Mouse (Mus musculus) liver, adult 10 weeks (tissue): Measurements from ENCODE around the gene Ptprt. TPM values are rescaled to one million over a fixed set of nuclear protein-coding genes. Genes with fewer than 3 reads are reported as not detected.

ENCODE experiments used
- polyA plus RNA-seq: library from polyadenylated mRNA; stranded (reverse); fragments of 350-450 nt; fragmentation: Illumina TruSeq; extraction: RNeasy Lipid Tissue Mini Kit (QIAGEN cat#74804); gene quantifications from one replicate; pipeline ENCODE4 v1.2.3, GENCODE M21; 2014; ENCODE audit warnings: low read depth, low replicate concordance

Ptprt gene
- 0.26 TPM for polyA plus RNA-seq

DNA sequence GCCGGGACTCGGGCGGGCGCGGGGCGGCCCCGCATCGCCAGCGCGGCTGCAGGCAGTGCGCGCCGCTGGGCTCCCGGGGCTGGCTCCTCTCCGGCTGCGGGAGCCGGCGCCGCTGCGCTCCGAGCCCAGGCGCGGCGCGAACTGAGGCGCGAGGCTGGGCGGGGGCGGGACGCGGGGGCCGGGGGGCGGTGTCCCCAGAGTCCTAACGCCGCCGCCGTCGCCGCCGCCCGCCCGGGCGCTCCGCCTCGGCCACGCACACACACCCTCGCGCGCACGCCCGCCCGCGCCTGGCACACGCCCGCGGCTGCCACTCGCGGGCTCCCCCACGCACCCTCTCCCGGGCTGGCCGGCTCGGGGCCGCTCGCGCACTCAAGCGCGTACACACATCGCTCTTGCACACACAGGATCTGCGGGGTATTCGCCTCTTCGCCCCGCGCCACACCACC, at the start of gene Ptprt:
Gene Ptprt (minus strand): TSS at position 207 of the 446 bp plus-strand sequence.

